Mouse (Mus musculus) left cerebral cortex, adult 11 months (tissue): ENCODE results near the gene Nelfe.
A peak's percentile ranks its signal among the peaks of the same experiment; 100 is the strongest.
"Not testable (repeated sequence)": the region's sequence is repeated elsewhere in the genome, so short reads cannot be mapped to it uniquely, and the experiment has no call there.

Experiments used
- DNase-seq: peaks from one replicate; pipeline ENCODE4 v3.0.0; 2022; ENCODE audit warnings: low spot score

Gene Nelfe

GRCm38 (mm10) chr17:34849722-34850516 is at the start of gene Nelfe, which contains the start of gene Skiv2l:
TSS of gene Nelfe (plus strand) at chr17:34850391.
TSS of gene Skiv2l (minus strand) at chr17:34850210.
- DNase-seq = peak; percentile 96

DNA sequence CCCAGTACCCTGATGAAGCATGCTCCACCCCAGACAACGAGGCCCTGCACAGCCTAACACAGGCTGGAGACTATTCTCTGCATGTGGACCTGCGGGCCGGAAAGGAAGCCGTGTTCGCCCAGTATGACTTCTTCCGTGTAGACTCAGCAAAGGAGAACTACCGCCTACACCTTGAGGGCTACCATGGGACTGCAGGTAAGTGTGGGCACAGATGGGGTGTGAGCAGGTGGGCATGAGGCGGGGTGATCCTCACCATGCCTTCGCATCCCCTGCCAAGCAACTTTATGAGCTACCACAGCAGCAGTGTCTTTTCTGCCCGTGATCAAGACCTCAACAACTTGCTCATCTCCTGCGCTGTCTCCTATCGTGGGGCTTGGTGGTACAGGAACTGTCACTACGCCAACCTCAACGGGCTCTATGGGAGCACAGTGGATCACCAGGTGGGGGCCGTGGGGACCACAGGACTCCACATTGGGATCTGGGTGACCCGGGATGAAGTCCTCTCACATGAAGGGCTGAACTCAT is 49.3 kb upstream of the Nelfe start:
- not testable (repeated sequence) for DNase-seq

DNA sequence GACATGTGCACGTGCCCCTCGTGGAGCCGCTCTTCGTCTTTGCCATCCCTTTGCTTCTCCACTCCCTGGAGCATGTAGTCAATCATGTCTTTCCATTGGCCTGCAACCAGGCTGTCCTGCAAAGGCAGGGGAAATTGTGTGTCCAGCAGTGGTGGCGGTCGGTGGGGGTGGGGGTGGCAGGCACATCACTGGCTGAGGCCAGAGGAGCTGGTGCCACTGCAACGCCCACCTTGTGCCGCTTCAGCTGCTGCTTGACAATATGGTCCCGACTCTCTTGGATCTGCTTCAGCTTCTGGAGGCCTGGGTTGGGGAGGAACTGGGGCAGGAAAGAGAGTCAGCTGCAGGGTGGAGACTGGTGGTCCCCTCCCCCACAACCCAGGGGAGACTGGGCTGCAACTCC is 47.4 kb upstream of the Nelfe start:
- DNase-seq = not testable (repeated sequence)

DNA sequence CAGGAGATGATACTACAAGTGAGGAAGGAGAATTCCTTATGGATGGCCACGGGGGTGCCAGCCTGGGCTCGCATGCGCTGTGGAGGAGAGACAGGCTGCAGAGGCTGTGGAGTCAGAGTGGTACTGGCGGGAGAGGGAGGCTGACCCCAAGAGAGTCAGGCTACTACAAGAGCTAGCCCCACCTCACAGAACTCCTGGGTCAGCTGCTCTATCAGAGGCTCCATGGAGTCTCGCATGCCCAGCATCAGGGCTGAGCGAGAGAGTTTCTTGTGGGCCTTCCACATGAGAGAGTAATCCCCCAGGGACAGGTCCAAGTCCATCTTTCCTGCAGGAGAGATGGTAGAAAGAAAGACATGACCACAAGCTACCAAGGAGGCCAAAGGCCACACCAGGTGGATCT is 46.8 kb upstream of the Nelfe start:
- not testable (repeated sequence) for DNase-seq

DNA sequence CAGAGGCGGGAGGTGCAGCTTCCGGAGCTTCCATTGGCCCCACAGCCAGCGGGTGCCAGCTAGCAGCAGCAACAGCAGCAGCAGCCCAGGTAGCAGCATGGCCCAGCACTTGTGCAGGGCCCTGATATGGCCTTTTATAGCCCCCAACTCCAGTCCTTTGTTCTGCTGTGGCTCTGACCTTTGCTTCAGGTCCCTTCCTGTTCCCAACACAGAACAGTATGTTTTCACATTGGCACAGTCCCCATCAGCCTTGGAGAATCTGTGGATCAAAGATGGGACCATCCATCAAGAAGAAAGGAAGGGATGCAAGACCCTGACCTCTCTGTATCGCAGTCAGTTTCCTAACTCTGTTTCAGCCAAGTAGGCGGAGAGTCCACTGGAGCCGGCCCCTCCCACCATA is 45.9 kb upstream of the Nelfe start, which contains the start of gene Cyp21a1:
Gene Cyp21a1 (minus strand): TSS at position 261 of the 400 bp plus-strand sequence.
- not testable (repeated sequence) for DNase-seq

GRCm38 (mm10) chr17:34804871-34805562 is 45.2 kb upstream of the Nelfe start:
- DNase-seq = no peak

DNA sequence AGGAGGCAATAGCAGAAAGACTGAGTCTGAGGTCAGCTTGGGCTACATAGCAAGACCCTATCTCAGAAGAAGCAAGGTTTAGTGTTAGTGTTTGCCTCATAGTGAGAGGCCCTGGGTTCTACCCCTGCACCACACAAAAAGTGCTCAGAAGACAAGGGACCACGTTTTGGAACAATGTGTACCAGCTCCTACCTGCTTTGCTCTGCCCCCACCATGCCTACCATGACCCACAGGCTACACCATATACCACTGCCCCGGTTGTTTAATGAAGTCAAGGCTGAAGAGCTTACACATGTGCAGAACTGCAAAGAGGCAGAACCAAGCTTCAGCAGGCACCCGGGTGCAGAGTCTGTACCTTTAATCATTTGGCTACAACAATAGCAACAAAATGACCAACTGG is 43.0 kb upstream of the Nelfe start:
- DNase-seq = no peak

- DNase-seq = no peak
Observed at GRCm38 (mm10) chr17:34808599-34809205, 41.5 kb upstream of the Nelfe start.

DNA sequence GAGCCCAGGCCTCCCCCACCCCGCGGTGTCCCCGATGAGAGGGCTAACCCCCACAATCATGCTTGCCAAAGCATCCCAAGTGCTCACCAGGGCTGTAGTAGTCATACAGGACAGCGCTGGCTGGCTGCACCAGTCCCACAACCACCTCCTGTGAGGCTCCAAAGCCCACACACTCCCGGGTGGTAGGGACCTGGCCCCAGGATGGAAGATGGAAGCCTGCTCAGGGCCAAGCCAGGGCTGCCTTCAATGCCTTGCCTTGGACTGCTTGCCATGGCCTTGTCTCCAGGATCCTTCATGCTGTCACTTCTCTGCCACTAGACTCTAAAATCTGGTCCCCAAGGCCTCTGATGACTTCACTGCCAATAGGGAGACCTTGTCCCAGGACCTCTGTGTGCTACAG is 39.8 kb upstream of the Nelfe start:
- not testable (repeated sequence) for DNase-seq

DNA sequence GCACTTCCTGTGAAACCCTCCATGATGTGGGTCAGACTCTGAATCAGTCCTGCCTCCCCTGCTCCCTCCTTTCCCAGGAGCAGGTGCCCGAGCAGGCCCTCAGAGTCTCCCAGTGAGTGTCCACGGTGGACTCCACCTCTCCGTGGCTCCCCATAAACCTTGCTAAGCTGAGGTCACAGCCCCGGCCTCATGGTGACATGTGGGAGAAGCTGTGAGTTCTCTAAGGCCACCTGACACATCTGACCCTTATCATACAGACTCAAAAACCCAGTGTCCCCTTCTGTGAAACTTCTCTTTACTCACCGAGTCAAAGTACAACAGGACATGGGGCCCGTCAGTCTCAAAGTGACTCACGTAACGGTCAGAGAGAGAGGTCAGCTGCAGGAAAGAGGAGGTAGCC is 39.4 kb upstream of the Nelfe start:
- not testable (repeated sequence) for DNase-seq

- no peak for DNase-seq
Observed at GRCm38 (mm10) chr17:34811275-34811674, 38.9 kb upstream of the Nelfe start.

- not testable (repeated sequence) for DNase-seq
Observed at GRCm38 (mm10) chr17:34813747-34814146, 36.4 kb upstream of the Nelfe start.

- no peak for DNase-seq
Observed at GRCm38 (mm10) chr17:34814818-34815370, 35.3 kb upstream of the Nelfe start.

DNA sequence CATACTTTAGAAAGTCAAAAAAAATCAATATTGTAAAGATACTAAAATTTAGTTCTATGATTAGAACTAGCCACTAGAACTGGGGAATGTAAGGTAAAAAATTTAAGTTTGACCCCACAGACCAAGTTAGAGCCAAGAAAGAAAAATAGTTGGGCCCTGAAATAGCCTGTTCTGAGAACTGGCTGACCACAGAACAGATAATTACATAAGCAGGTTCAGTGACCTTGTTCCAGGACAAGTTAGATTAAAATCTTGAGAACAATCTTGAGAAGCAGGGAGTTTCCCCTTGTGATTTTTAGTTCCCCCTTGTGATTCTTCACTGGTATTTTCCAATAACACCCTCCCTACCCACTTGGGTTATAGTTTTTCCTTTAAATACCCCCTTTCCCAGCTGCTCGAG is 19.4 kb upstream of the Nelfe start:
- DNase-seq = not testable (repeated sequence)

GRCm38 (mm10) chr17:34836155-34836855 is 13.9 kb upstream of the Nelfe start:
- DNase-seq = no peak

DNA sequence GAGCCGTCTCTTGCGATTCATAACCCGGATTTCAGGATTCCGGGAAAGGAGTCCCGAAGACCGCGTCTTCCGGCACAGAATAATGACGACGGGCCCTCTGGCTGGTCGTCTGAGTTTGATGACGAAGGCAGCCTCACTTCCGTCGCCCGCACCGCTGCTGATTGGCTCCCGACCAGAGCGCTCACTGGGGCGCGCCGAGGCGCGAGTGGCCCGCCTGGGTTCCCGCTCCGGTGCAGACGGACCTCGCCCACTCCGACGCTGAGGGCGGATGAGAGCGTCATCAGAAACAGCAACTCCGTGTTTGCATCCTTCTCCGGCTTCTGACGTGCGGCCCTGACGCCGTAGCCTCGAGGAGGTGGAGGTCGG is 13.4 kb upstream of the Nelfe start, which contains the start of the genes Stk19 and Dxo:
Gene Stk19 (minus strand): TSS at position 90 of the 366 bp plus-strand sequence.
Gene Dxo (plus strand): TSS at position 164 of the 366 bp plus-strand sequence.
- peak; percentile 94 for DNase-seq

DNA sequence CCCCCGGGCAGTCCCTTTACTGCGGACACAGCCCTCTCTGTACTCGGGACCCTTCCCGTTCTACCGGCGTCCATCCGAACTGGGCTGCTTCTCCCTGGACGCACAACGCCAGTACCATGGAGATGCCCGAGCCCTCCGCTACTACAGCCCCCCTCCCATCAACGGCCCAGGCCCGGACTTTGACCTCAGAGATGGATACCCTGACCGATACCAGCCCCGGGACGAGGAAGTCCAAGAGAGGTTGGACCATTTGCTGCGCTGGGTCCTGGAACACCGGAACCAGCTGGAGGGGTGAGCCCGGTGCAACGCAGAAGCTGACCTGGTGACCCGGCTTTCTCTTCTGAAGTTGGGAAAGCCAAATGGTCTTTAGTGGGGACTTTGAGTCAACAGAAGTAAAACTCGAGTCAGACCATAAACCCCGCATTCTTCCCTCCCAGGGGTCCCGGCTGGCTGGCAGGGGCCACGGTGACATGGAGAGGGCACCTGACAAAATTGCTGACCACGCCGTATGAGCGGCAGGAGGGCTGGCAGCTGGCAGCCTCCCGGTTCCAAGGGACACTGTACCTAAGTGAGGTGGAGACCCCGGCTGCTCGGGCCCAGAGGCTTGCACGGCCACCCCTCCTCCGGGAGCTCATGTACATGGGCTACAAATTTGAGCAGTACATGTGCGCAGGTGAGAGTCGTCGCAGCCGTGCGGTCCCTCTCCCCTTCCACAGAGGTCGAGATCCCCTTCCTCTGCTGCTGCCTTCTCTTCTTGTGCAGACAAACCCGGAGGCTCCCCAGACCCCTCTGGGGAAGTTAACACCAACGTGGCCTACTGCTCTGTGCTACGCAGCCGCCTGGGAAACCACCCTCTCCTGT is 12.5 kb upstream of the Nelfe start:
- DNase-seq = no peak

DNA sequence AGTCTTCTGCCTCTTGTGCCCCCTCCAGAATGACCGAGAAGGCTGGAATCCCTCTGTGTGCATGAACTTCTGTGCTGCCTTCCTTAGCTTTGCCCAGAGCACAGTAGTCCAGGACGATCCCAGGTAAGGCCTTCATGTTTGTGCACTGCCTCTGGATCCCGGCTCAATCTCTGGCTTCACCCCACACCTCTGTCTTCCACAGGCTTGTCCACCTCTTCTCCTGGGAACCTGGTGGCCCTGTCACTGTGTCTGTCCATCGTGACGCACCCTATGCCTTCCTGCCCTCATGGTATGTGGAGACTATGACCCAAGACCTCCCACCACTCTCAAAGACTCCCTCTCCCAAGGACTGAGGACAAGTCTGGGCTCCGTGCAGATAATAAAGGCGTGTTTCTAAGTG is 11.4 kb upstream of the Nelfe start:
- DNase-seq = no peak

DNA sequence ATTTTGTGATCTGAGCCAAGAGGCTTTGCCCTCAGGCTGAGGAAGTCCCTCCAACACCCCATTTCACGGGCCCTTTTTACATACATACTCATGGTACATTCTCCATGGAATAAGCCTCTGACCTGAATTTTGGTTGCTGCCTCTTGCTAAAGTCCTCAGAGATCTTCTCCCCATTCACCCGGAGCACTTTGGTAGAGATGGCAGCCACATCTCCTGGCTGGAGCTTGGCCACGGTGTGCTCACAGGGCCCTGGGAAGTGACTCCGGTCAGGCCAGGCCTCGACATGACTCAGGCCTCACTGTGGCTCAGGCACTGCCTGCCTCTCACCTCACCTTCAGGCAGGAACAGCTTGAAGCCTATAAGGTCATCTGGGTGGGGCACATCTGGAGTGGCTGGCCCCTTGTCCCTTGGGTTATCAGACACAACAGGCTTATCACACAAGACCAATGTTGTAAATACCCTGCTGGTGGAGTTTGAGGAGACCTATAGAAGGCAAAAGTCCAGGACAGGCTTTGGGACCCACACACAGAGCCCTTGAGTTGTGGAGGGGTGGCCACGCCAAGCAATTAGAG is 9.4 kb upstream of the Nelfe start:
- DNase-seq = no peak

GRCm38 (mm10) chr17:34844884-34845283 is 5.3 kb upstream of the Nelfe start:
- no peak for DNase-seq
